8 mouse cellular contexts compared by ENCODE assay signal in genomic region chr13:46725227-46725626, GRCm38 (mm10). TPM values are rescaled to one million over a fixed set of nuclear protein-coding genes. Genes with fewer than 3 reads are reported as not detected.
DNase-seq lines count a peak whose midpoint lies in the region; ATAC-seq and TF ChIP-seq lines count a peak whose summit lies in the region.

No protein-coding gene starts in this region.

- WGBS in liver, adult 2 months, result 11% methylated on average over 2 of the region's 2 CpGs

- H3K9ac ChIP-seq in liver, adult 2 months (ENCODE audit: low read depth, low read length), result 0 out of 2 replicates have a peak overlapping the region, but pooled peaks have one; percentile 35

- no peaks in the 10 kb centered on the region for H3K9me3 ChIP-seq in erythroblast, embryonic 14.5 days (ENCODE audit: control insufficient read depth, low read length)

- no peak for TF ChIP-seq POLR2A in liver, adult 2 months (IDR thresholded peaks at IDR 0.05; ENCODE audit: extremely low read depth, insufficient read depth, low read length)

- intact Hi-C loops in gastrocnemius, adult 2 months (cut with DNase I), result no loop called here
- intact Hi-C loops in gastrocnemius, postnatal 36 days (cut with DNase I), result no loop called here

- TF ChIP-seq CTCF in gastrocnemius, adult 2 months (IDR thresholded peaks at IDR 0.05), result no peak
- TF ChIP-seq CTCF in liver, adult 2 months (IDR thresholded peaks at IDR 0.05; ENCODE audit: low read depth, low read length), result no peak

- no peak for DNase-seq in gastrocnemius, adult 2 months
- DNase-seq in gastrocnemius, postnatal 36 days, result no peak
- DNase-seq in liver, adult 2 months (ENCODE audit: extremely low read depth, low read depth, low spot score), result peak; percentile 54
- DNase-seq in spleen, postnatal 36 days (ENCODE audit: low spot score in 2 of 2), result peak; percentile 38 to 70
- DNase-seq in layer of hippocampus, postnatal 14 days (ENCODE audit: low spot score in 2 of 2), result no peak
- DNase-seq in right cerebral cortex, adult 18-20 months, result no peak

- no peaks in the 10 kb centered on the region for H3K27me3 ChIP-seq in erythroblast, embryonic 14.5 days (ENCODE audit: control insufficient read depth)
- no peaks in the 10 kb centered on the region for H3K27me3 ChIP-seq in liver, adult 2 months (ENCODE audit: control insufficient read depth, insufficient read depth, low read length)

- ATAC-seq in CD4-positive, CD25-positive, alpha-beta regulatory T cell, adult 4 months, result peak; percentile 13

- H3K36me3 ChIP-seq in erythroblast, embryonic 14.5 days (ENCODE audit: control insufficient read depth), result peaks cover 20% of the 10 kb centered on the region
- H3K36me3 ChIP-seq in liver, adult 2 months (ENCODE audit: control insufficient read depth, insufficient read depth, low read length), result no peaks in the 10 kb centered on the region

- H3K4me3 ChIP-seq in gastrocnemius, adult 2 months, result peak overlapping the region; percentile 92
- peak overlapping the region; percentile 99 for H3K4me3 ChIP-seq in erythroblast, embryonic 14.5 days (replicated peaks)
- 0 out of 2 replicates have a peak overlapping the region, but pooled peaks have one; percentile 11 for H3K4me3 ChIP-seq in liver, adult 2 months (ENCODE audit: insufficient read depth, low read depth, low read length)

- peak overlapping the region; percentile 99 for H3K27ac ChIP-seq in gastrocnemius, adult 2 months
- H3K27ac ChIP-seq in liver, adult 2 months (replicated peaks; ENCODE audit: insufficient read depth, low read depth, low read length), result peak overlapping the region; percentile 5; the same call in 1 of the 2 replicates

- H3K79me2 ChIP-seq in liver, adult 2 months (ENCODE audit: control insufficient read depth, insufficient read depth, low read length), result peaks cover 13% of the 10 kb centered on the region; the same call in 1 of the 2 replicates

- H3K4me1 ChIP-seq in erythroblast, embryonic 14.5 days (ENCODE audit: control insufficient read depth), result peaks cover 53% of the 10 kb centered on the region
- H3K4me1 ChIP-seq in liver, adult 2 months (ENCODE audit: control insufficient read depth, insufficient read depth, low read length), result peaks cover 11% of the 10 kb centered on the region

RNA-seq across cellular contexts. Expression of gene Nup153, which starts 2.5 kb away (rescaled TPM):
- 10 to 100 TPM; 46.5 to 49.7 TPM for total RNA-seq in gastrocnemius, adult 2 months (2021)
- 10 to 100 TPM; 40.1 to 43.8 TPM for total RNA-seq in gastrocnemius, postnatal 36 days (2021)
- 10 to 100 TPM; 51.7 to 77.9 TPM for polyA plus RNA-seq in CD4-positive, CD25-positive, alpha-beta regulatory T cell, adult 4 months (2017; shearing (Covaris generic))
- polyA plus RNA-seq in erythroblast, embryonic 14.5 days (2012), result 0.57 and 1.6 TPM in 2 replicates
- 25.6 and 28.8 TPM in 2 replicates for total RNA-seq in liver, adult 2 months (2014; rRNA removed)
- 13.8 and 25.0 TPM in 2 replicates for polyA plus RNA-seq in liver, adult 2 months (2012; rRNA removed)
- 10 to 100 TPM; 41.5 to 51.7 TPM for total RNA-seq in layer of hippocampus, postnatal 14 days (2021)

RNA-seq across cellular contexts. Expression of gene Fam8a1, which starts 55.9 kb away (rescaled TPM):
- 10 to 100 TPM; 29.7 to 34.3 TPM for total RNA-seq in gastrocnemius, adult 2 months (2021)
- 10 to 100 TPM; 22.4 to 25.4 TPM for total RNA-seq in gastrocnemius, postnatal 36 days (2021)
- 1 to 10 TPM; 8.5 to 9.0 TPM for polyA plus RNA-seq in CD4-positive, CD25-positive, alpha-beta regulatory T cell, adult 4 months (2017; shearing (Covaris generic))
- 0.70 and 0.72 TPM in 2 replicates for polyA plus RNA-seq in erythroblast, embryonic 14.5 days (2012)
- total RNA-seq in liver, adult 2 months (2014; rRNA removed), result 38.7 and 39.3 TPM in 2 replicates
- polyA plus RNA-seq in liver, adult 2 months (2012; rRNA removed), result 16.5 and 19.2 TPM in 2 replicates
- total RNA-seq in layer of hippocampus, postnatal 14 days (2021), result 10 to 100 TPM; 69.9 to 70.3 TPM

Comparison
In these comparisons a context has a peak if more than half of its experiments do, and no peak if none do; other contexts are left out.
1. DNase-seq: peak in liver, adult 2 months (single experiment) and spleen, postnatal 36 days (2 of 2); none in gastrocnemius, adult 2 months (single experiment), gastrocnemius, postnatal 36 days (0 of 2), layer of hippocampus, postnatal 14 days (0 of 2) and right cerebral cortex, adult 18-20 months (single experiment).
2. H3K4me3 ChIP-seq: peak in every context shown above with its lines; median percentile 99 in erythroblast, embryonic 14.5 days; 92 in gastrocnemius, adult 2 months; 11 in liver, adult 2 months.